Mouse (Mus musculus): ENCODE results near the gene Gpc2. TPM values are rescaled to one million over a fixed set of nuclear protein-coding genes. Genes with fewer than 3 reads are reported as not detected.

Gene Gpc2
- total RNA-seq (2021): under 1 TPM; 0.09 to 0.39 TPM
- polyA plus RNA-seq (2012; rRNA removed): 1.8 and 1.9 TPM in 2 replicates
- long read RNA-seq: 0 reads

GRCm38 (mm10) chr5:138279585-138280424, at the start of gene Gpc2, which contains the start of the genes Gm43720 and Stag3:
Gene Gpc2, minus strand, starts transcription at chr5:138280005.
Gene Gm43720, minus strand, starts transcription at chr5:138279958.
Gene Stag3, plus strand, starts transcription at chr5:138280240.
- H3K27me3 ChIP-seq (ENCODE audit: control insufficient read depth, insufficient read depth, low read length): peaks cover 1% of the 10 kb centered on the region; the same call in 1 of the 2 replicates
- H3K36me3 ChIP-seq (ENCODE audit: control insufficient read depth, insufficient read depth, low read length): no peaks in the 10 kb centered on the region
- no peaks in the 10 kb centered on the region; the same call in 1 of the 2 replicates for H3K4me1 ChIP-seq (ENCODE audit: control insufficient read depth, insufficient read depth, low read length)
- peak; percentile 81 to 87 for DNase-seq
- under 1% methylated on average over 56 of the region's 56 CpGs for WGBS
- intact Hi-C loops (cut with DNase I): no loop called here
- peak within 1 kb of the TSS; percentile 49 for H3K4me3 ChIP-seq
- H3K79me2 ChIP-seq (replicated peaks; ENCODE audit: control insufficient read depth, insufficient read depth, low read length): no peaks in the 10 kb centered on the region
- TF ChIP-seq POLR2A (IDR thresholded peaks at IDR 0.05; ENCODE audit: insufficient read depth, low read depth, low read length) (peak; percentile 40; the same call in 1 of the 2 replicates), CTCF (IDR thresholded peaks at IDR 0.05) (no peak), EP300 (IDR thresholded peaks at IDR 0.05; ENCODE audit: insufficient read depth, low read depth, low read length) (no peak)
- H3K9ac ChIP-seq (ENCODE audit: low read depth, low read length): peak within 1 kb of the TSS; percentile 9
- H3K27ac ChIP-seq: no peak within 1 kb of the TSS

- H3K79me2 ChIP-seq (replicated peaks; ENCODE audit: control insufficient read depth, insufficient read depth, low read length): no peaks in the 10 kb centered on the region
- H3K4me3 ChIP-seq: no peak overlapping the region
- H3K9ac ChIP-seq (ENCODE audit: low read depth, low read length): no peak overlapping the region
- no peaks in the 10 kb centered on the region for H3K27me3 ChIP-seq (ENCODE audit: control insufficient read depth, insufficient read depth, low read length)
- no peak for TF ChIP-seq EP300 (IDR thresholded peaks at IDR 0.05; ENCODE audit: insufficient read depth, low read depth, low read length)
- TF ChIP-seq CTCF (IDR thresholded peaks at IDR 0.05): no peak
- TF ChIP-seq POLR2A (IDR thresholded peaks at IDR 0.05; ENCODE audit: insufficient read depth, low read depth, low read length): no peak
- DNase-seq: no peak
- WGBS: 83% methylated on average over 3 of the region's 3 CpGs
- no peaks in the 10 kb centered on the region for H3K4me1 ChIP-seq (ENCODE audit: control insufficient read depth, insufficient read depth, low read length)
- H3K27ac ChIP-seq: no peak overlapping the region
- H3K36me3 ChIP-seq (ENCODE audit: control insufficient read depth, insufficient read depth, low read length): no peaks in the 10 kb centered on the region
- intact Hi-C loops (cut with DNase I): no loop called here
Measured at GRCm38 (mm10) chr5:138312795-138313194, 33.0 kb upstream of the Gpc2 start.

DNA sequence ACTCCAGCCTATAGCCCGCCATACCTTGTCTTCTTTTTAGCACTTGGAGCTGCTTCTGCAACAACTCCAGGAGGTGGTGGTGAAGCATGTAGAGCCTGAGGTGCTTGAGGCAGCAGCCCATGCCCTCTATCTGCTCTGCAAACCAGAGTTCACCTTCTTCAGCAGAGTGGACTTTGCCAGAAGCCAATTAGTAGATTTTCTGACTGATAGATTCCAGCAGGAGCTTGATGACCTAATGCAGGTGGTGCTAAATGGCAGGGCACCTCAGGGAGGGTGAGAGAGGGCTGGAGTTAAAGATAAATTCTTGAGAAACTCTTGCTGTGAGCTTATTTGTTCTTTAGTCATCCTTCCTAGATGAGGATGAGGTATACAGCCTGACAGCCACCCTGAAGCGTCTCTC, 19.8 kb upstream of the Gpc2 start:
- TF ChIP-seq EP300 (IDR thresholded peaks at IDR 0.05; ENCODE audit: insufficient read depth, low read depth, low read length) (no peak), CTCF (IDR thresholded peaks at IDR 0.05) (no peak), POLR2A (IDR thresholded peaks at IDR 0.05; ENCODE audit: insufficient read depth, low read depth, low read length) (no peak)
- Histone ChIP-seq H3K79me2 (replicated peaks; ENCODE audit: control insufficient read depth, insufficient read depth, low read length) (no peaks in the 10 kb centered on the region), H3K4me1 (ENCODE audit: control insufficient read depth, insufficient read depth, low read length) (no peaks in the 10 kb centered on the region), H3K4me3 (no peak overlapping the region), H3K27me3 (ENCODE audit: control insufficient read depth, insufficient read depth, low read length) (no peaks in the 10 kb centered on the region), H3K36me3 (ENCODE audit: control insufficient read depth, insufficient read depth, low read length) (no peaks in the 10 kb centered on the region), H3K27ac (no peak overlapping the region), H3K9ac (ENCODE audit: low read depth, low read length) (no peak overlapping the region)
- no peak for DNase-seq
- intact Hi-C loops (cut with DNase I): no loop called here
- 74% methylated on average over 2 of the region's 2 CpGs for WGBS

DNA sequence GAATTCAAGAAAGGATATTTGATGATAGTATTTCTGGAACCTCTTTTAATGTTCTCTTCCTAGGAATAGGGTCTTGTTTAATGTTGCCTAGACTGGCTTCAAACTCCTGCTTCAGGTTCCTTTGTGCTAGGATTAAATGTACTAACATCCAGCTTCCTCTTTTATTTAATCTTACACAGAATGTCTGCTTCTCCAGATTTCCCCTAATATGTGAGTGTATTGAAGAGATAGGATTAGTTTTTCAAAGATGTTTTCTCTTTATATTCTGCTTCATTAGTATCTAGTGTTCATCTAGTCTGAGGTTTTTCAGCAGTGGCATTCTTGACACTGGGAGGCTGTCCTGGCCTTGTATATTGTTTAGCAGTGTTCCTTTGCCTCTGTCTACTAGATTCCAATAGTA, 14.4 kb upstream of the Gpc2 start:
- TF ChIP-seq CTCF (IDR thresholded peaks at IDR 0.05) (no peak), EP300 (IDR thresholded peaks at IDR 0.05; ENCODE audit: insufficient read depth, low read depth, low read length) (no peak), POLR2A (IDR thresholded peaks at IDR 0.05; ENCODE audit: insufficient read depth, low read depth, low read length) (no peak)
- H3K27ac ChIP-seq: no peak overlapping the region
- no peaks in the 10 kb centered on the region for H3K79me2 ChIP-seq (replicated peaks; ENCODE audit: control insufficient read depth, insufficient read depth, low read length)
- H3K27me3 ChIP-seq (ENCODE audit: control insufficient read depth, insufficient read depth, low read length): no peaks in the 10 kb centered on the region
- no peaks in the 10 kb centered on the region for H3K36me3 ChIP-seq (ENCODE audit: control insufficient read depth, insufficient read depth, low read length)
- H3K9ac ChIP-seq (ENCODE audit: low read depth, low read length): no peak overlapping the region
- no peak for DNase-seq
- H3K4me1 ChIP-seq (ENCODE audit: control insufficient read depth, insufficient read depth, low read length): no peaks in the 10 kb centered on the region
- H3K4me3 ChIP-seq: no peak overlapping the region
- intact Hi-C loops (cut with DNase I): no loop called here

DNA sequence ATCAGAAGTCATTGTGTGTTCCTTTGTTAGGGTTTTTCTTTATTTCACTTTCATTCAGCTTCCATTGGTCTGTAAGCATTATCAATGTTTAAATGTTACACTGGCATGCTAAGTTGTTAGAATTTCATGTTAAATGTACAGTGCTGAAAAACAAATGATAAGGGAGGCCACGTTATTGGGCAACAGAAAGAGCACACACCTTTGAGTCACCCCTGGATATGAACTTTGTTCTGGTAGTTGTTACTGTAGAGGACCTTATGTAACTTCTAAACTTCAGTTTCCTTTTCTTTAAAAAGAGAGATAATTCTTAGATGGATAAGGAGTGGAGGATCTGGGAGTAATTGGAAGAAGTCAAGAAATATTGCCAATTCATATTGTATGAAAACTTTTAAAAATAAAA, 11.8 kb upstream of the Gpc2 start:
- WGBS: 59% methylated on average over 1 of the region's 1 CpGs
- H3K27me3 ChIP-seq (ENCODE audit: control insufficient read depth, insufficient read depth, low read length): no peaks in the 10 kb centered on the region
- H3K4me3 ChIP-seq: no peak overlapping the region
- intact Hi-C loops (cut with DNase I): no loop called here
- no peak overlapping the region for H3K9ac ChIP-seq (ENCODE audit: low read depth, low read length)
- no peaks in the 10 kb centered on the region for H3K36me3 ChIP-seq (ENCODE audit: control insufficient read depth, insufficient read depth, low read length)
- H3K27ac ChIP-seq: no peak overlapping the region
- H3K79me2 ChIP-seq (replicated peaks; ENCODE audit: control insufficient read depth, insufficient read depth, low read length): no peaks in the 10 kb centered on the region
- no peak for DNase-seq
- no peaks in the 10 kb centered on the region for H3K4me1 ChIP-seq (ENCODE audit: control insufficient read depth, insufficient read depth, low read length)
- no peak for TF ChIP-seq CTCF (IDR thresholded peaks at IDR 0.05)
- no peak for TF ChIP-seq POLR2A (IDR thresholded peaks at IDR 0.05; ENCODE audit: insufficient read depth, low read depth, low read length)
- TF ChIP-seq EP300 (IDR thresholded peaks at IDR 0.05; ENCODE audit: insufficient read depth, low read depth, low read length): no peak

- no peak for DNase-seq
- no peaks in the 10 kb centered on the region for H3K79me2 ChIP-seq (replicated peaks; ENCODE audit: control insufficient read depth, insufficient read depth, low read length)
- TF ChIP-seq POLR2A (IDR thresholded peaks at IDR 0.05; ENCODE audit: insufficient read depth, low read depth, low read length) (no peak), EP300 (IDR thresholded peaks at IDR 0.05; ENCODE audit: insufficient read depth, low read depth, low read length) (no peak), CTCF (IDR thresholded peaks at IDR 0.05) (peak; percentile 44)
- H3K27me3 ChIP-seq (ENCODE audit: control insufficient read depth, insufficient read depth, low read length): no peaks in the 10 kb centered on the region
- intact Hi-C loops (cut with DNase I): no loop called here
- H3K4me1 ChIP-seq (ENCODE audit: control insufficient read depth, insufficient read depth, low read length): no peaks in the 10 kb centered on the region
- H3K27ac ChIP-seq: no peak overlapping the region
- 69% methylated on average over 3 of the region's 3 CpGs for WGBS
- H3K9ac ChIP-seq (ENCODE audit: low read depth, low read length): no peak overlapping the region
- no peak overlapping the region for H3K4me3 ChIP-seq
- no peaks in the 10 kb centered on the region for H3K36me3 ChIP-seq (ENCODE audit: control insufficient read depth, insufficient read depth, low read length)
Measured at GRCm38 (mm10) chr5:138287861-138288260, 8.1 kb upstream of the Gpc2 start.
